Mouse (Mus musculus): Measurements from ENCODE around the gene Ccdc115.
"Not testable (repeated sequence)": the region's sequence is repeated elsewhere in the genome, so short reads cannot be mapped to it uniquely, and the experiment has no call there.

Gene Ccdc115

GRCm38 (mm10) chr1:34438381-34439051 lies 956 bp downstream of the Ccdc115 start:
- no peak for DNase-seq (ENCODE audit: extremely low spot score)

GRCm38 (mm10) chr1:34437366-34437765 lies 2.1 kb downstream of the Ccdc115 start:
- DNase-seq (ENCODE audit: extremely low spot score): not testable (repeated sequence)

- DNase-seq (ENCODE audit: extremely low spot score): no peak
Observed at GRCm38 (mm10) chr1:34436374-34436773, 3.1 kb downstream of the Ccdc115 start.

- peak; percentile 22 for DNase-seq (ENCODE audit: extremely low spot score)
Observed at GRCm38 (mm10) chr1:34435371-34436120, 3.9 kb downstream of the Ccdc115 start.

- DNase-seq (ENCODE audit: extremely low spot score): peak; percentile 96
Observed at GRCm38 (mm10) chr1:34434660-34435160, 4.8 kb downstream of the Ccdc115 start.

- DNase-seq (ENCODE audit: extremely low spot score): peak; percentile 57
Observed at GRCm38 (mm10) chr1:34433891-34434521, 5.5 kb downstream of the Ccdc115 start.

- DNase-seq (ENCODE audit: extremely low spot score): peak; percentile 78
Observed at GRCm38 (mm10) chr1:34432776-34433481, 6.5 kb downstream of the Ccdc115 start.

- no peak for DNase-seq (ENCODE audit: extremely low spot score)
Observed at GRCm38 (mm10) chr1:34432411-34432775, 7.1 kb downstream of the Ccdc115 start.

- no peak for DNase-seq (ENCODE audit: extremely low spot score)
Observed at GRCm38 (mm10) chr1:34431431-34431830, 8.0 kb downstream of the Ccdc115 start.

GRCm38 (mm10) chr1:34430981-34431380 lies 8.5 kb downstream of the Ccdc115 start:
- DNase-seq (ENCODE audit: extremely low spot score): no peak

- DNase-seq (ENCODE audit: extremely low spot score): no peak
Observed at GRCm38 (mm10) chr1:34429281-34429680, 10.2 kb downstream of the Ccdc115 start.

GRCm38 (mm10) chr1:34428466-34428865 lies 11.0 kb downstream of the Ccdc115 start:
- DNase-seq (ENCODE audit: extremely low spot score): no peak

GRCm38 (mm10) chr1:34399182-34399953 lies 40.1 kb downstream of the Ccdc115 start:
- no peak for DNase-seq (ENCODE audit: extremely low spot score)

- no peak for DNase-seq (ENCODE audit: extremely low spot score)
Observed at GRCm38 (mm10) chr1:34396321-34396720, 43.2 kb downstream of the Ccdc115 start.

GRCm38 (mm10) chr1:34389234-34389891 lies 50.1 kb downstream of the Ccdc115 start:
- no peak for DNase-seq (ENCODE audit: extremely low spot score)

- no peak for DNase-seq (ENCODE audit: extremely low spot score)
Observed at GRCm38 (mm10) chr1:34388849-34389233, 50.6 kb downstream of the Ccdc115 start.

GRCm38 (mm10) chr1:34387346-34388327 lies 51.8 kb downstream of the Ccdc115 start:
- peak; percentile 55 for DNase-seq (ENCODE audit: extremely low spot score)

Measured in embryo, embryonic 9.5 days (tissue).